Mouse (Mus musculus) CH12.LX (cell line): ENCODE measurements at regions not wholly inside any gene's neighbourhood (a gene's known extent, or its start where the extent isn't known, plus 50 kb on each side); places are given as distances from the start of the nearest gene placed in this dataset.

Experiments used
- CHD1 ChIP-seq: IDR thresholded peaks from 2 replicates; pipeline ENCODE4 v1.6.1; 2012; ENCODE audit warnings: low read depth, low read length, improper control_type of control experiment, inconsistent platforms
- CHD2 ChIP-seq: IDR thresholded peaks from 2 replicates; pipeline ENCODE4 v1.6.1; 2011; ENCODE audit warnings: low read length, improper control_type of control experiment
- CTCF ChIP-seq, 2 experiments: IDR thresholded peaks in 1 of 2; conservative IDR thresholded peaks in 1 of 2; 2 replicates each; pipeline ENCODE4 v1.5.1; 2011 to 2012; ENCODE audit warnings: low read depth in 2 of 2, low read length in 2 of 2, improper control_type of control experiment in 1 of 2, inconsistent platforms in 1 of 2, mild to moderate bottlenecking in 1 of 2, moderate library complexity in 1 of 2
- E2F4 ChIP-seq: IDR thresholded peaks from 2 replicates; pipeline ENCODE4 v1.6.1; 2011; ENCODE audit warnings: low read depth, low read length, improper control_type of control experiment; ENCODE audit not compliant: insufficient replicate concordance
- ETS1 ChIP-seq: conservative IDR thresholded peaks from 2 replicates; pipeline ENCODE4 v1.6.1; 2012; ENCODE audit warnings: low read depth, mild to moderate bottlenecking, inconsistent platforms, low read length, improper control_type of control experiment, moderate library complexity
- HCFC1 ChIP-seq: IDR thresholded peaks from 2 replicates; pipeline ENCODE4 v1.6.1; 2012; ENCODE audit warnings: low read depth, mild to moderate bottlenecking, inconsistent platforms, low read length, improper control_type of control experiment
- KAT2A ChIP-seq: IDR thresholded peaks from 2 replicates; pipeline ENCODE4 v1.6.1; 2012; ENCODE audit warnings: low read length, improper control_type of control experiment, inconsistent platforms; ENCODE audit not compliant: insufficient replicate concordance
- POLR2A ChIP-seq: IDR thresholded peaks from 2 replicates; pipeline ENCODE4 v1.6.1; 2011; ENCODE audit warnings: low read depth, mild to moderate bottlenecking, improper control_type of control experiment, low read length
- TBP ChIP-seq: conservative IDR thresholded peaks from 2 replicates; pipeline ENCODE4 v1.6.1; 2011; ENCODE audit warnings: low read depth, low read length, improper control_type of control experiment
- USF1 ChIP-seq: IDR thresholded peaks from 2 replicates; pipeline ENCODE4 v1.6.1; 2014; ENCODE audit warnings: low read depth, mild to moderate bottlenecking, inconsistent platforms, low read length, improper control_type of control experiment
- USF2 ChIP-seq: conservative IDR thresholded peaks from 2 replicates; pipeline ENCODE4 v1.6.1; 2011; ENCODE audit warnings: low read depth, low read length, improper control_type of control experiment
- ZC3H11A ChIP-seq: IDR thresholded peaks from 2 replicates; pipeline ENCODE4 v1.6.1; 2012; ENCODE audit warnings: low read depth, mild to moderate bottlenecking, inconsistent platforms, low read length, improper control_type of control experiment

GRCm38 (mm10) chr3:144079960-144080359 lies 125.1 kb downstream of the Lmo4 start:
- TF ChIP-seq POLR2A, result no peak
- no peak for TF ChIP-seq ETS1
- no peak for TF ChIP-seq ZC3H11A
- TF ChIP-seq CTCF (conservative IDR thresholded peaks at IDR 0.05 in 1 of 2, IDR thresholded peaks at IDR 0.05 in 1 of 2; ENCODE audit: low read depth in 2 of 2, low read length in 2 of 2), result no peak
- no peak for TF ChIP-seq E2F4
- no peak for TF ChIP-seq USF2
- TF ChIP-seq CHD2, result no peak
- no peak for TF ChIP-seq TBP
- TF ChIP-seq KAT2A, result no peak
- TF ChIP-seq HCFC1, result no peak
- TF ChIP-seq USF1, result no peak
- no peak for TF ChIP-seq CHD1
